Mouse (Mus musculus) gastrocnemius, postnatal 25 days (tissue): ENCODE results near the gene Ywhab. TPM values are rescaled to one million over a fixed set of nuclear protein-coding genes. Genes with fewer than 3 reads are reported as not detected.

ENCODE experiments used
- DNase-seq: peaks from one replicate; pipeline ENCODE4 v3.0.0; 2022
- total RNA-seq, 2 experiments: library from RNA; stranded (reverse); gene quantifications; 1 replicate in 1 of 2; 2 replicates in 1 of 2; pipeline ENCODE4 v1.2.3; 2021

The Ywhab gene
- total RNA-seq, 2 experiments from 2014 or later = 39.6 to 54.5 TPM

- no peak for DNase-seq
These were observed 14.5 kb downstream of the Ywhab start for GRCm38 (mm10) chr2:164009227-164009626.

DNA sequence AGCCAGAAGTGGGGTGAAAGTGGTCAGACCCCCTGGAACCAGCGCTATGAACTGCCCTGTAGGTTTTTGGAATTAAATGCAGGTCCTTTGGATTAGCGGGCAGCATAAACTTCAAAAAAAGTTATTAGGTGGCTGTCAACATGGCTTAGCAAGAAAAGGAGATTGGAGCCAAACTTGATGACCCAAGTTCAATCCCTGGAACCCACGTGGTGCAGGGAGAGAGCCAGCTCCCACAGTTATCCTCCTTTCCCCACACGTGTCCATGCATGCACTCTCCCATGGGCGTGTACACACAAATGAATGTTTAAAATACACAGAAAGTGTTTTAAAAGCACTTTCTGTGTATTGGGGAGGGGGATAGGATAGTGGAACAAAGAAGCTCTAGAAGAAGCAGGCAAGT lies 15.7 kb downstream of the Ywhab start:
- DNase-seq = no peak

DNA sequence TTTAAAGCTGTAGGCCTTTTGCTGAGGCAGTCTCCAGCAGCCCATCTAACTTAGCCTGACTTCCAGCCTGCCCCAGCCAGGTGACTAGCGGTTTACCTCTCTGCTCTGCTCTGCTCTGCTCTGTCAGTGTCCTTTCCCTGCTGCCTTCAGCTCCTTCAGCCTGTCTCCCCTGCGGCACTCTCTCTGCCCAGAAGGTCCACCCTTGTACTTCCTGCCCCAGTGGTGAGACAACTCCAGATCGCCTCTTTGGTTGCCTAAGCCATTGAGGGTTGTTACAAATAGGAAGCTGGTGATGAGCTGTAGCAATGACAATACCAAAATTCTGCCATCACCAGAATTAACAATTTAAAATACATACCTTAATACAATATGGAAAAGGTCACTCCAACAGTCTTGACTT lies 16.2 kb downstream of the Ywhab start:
- DNase-seq = no peak

DNA sequence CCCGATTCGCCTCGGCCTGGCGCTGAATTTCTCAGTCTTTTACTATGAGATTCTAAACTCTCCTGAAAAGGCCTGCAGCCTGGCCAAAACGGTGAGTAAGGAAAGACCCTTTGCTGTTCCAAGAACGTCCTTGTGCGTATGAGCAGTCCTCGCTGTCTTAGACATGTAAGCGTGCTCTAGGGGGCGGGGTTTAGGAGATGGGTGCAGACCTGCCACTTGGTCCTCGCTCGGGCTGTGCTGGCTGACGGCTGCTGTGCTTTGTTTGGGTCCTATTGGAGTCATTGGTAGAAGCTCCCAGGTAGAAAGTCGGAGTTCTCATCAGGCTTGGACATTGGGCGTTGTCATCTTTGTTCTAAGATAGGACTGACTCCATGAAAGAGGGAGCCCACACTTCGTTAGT lies 20.5 kb downstream of the Ywhab start:
- DNase-seq = no peak

GRCm38 (mm10) chr2:164018910-164019309 lies 24.1 kb downstream of the Ywhab start:
- DNase-seq = no peak

DNA sequence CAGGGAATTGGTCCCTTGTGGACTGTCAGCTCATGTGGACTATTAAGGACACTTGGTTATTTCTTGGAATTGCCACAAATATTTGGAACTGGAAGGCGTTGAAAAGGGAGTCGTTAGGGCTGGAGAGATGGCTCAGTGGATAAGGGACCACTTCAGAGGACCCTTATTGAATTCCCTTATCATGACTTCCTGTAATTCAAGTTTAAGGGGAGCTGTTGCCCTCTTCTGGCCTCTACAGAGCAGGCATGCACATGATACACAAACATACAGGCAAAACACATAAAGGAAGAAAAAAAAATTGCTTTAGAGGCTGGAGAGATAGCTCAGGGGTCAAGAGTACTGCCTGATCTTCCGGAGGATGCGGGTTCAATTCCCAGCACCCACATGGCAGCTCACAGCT lies 25.2 kb downstream of the Ywhab start:
- no peak for DNase-seq

- DNase-seq = no peak
These were observed 27.3 kb downstream of the Ywhab start for GRCm38 (mm10) chr2:164022104-164022503.

- DNase-seq = no peak
These were observed 30.4 kb downstream of the Ywhab start, which contains the start of gene Pabpc1l for GRCm38 (mm10) chr2:164025150-164025549. Gene Pabpc1l (plus strand): TSS chr2:164025450.

- DNase-seq = no peak
These were observed 36.4 kb downstream of the Ywhab start for GRCm38 (mm10) chr2:164031147-164031546.

DNA sequence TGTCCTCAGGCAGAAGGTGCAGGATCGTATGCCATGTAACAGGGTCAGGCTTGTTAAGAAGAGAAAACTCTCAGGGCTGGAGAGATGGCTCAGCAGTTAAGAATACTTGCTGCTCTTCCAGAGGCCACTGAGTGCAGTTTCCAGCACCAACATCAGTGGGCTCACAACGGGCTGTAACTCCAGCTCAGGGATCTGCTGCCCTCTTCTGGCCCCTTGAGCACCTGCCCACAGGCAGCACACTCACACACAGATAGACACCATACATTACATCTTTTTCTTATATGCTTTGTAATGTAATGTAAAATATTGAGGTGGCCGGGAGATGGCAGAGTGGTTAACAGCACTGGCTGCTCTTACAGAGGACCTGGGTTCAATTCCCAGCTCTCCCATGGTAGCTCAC lies 38.2 kb downstream of the Ywhab start:
- DNase-seq = no peak

GRCm38 (mm10) chr2:164036520-164037019 lies 41.8 kb downstream of the Ywhab start:
- no peak for DNase-seq

DNA sequence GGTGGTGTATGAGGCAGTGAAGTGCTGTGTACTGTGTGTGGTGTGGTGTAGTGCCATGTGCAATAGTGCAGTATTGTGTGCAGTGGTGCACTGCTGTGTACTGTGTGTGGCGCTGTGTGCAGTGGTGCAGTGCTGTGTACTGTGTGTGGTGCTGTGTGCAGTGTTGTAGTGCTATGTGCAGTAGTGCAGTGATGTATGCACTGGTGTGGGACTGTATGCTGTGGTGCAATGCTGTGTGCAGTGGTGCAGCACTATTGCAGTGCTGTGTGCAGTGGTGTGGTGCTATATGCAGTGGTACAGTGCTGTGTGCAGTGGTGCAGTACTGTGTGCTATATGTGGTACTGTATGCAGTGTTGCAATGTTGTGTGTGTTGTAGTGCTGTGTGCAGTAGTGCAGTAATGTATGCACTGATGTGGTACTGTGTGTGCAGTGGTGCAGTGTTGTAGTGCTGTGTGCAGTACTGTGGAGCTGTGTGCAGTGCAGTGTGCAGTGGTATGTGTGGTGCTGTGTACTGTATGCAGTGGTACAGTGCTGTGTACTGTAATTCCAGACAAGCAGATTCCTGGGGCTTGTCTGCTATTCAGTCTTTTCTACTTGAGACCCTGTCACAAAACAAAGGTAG lies 43.8 kb downstream of the Ywhab start:
- DNase-seq = no peak

DNA sequence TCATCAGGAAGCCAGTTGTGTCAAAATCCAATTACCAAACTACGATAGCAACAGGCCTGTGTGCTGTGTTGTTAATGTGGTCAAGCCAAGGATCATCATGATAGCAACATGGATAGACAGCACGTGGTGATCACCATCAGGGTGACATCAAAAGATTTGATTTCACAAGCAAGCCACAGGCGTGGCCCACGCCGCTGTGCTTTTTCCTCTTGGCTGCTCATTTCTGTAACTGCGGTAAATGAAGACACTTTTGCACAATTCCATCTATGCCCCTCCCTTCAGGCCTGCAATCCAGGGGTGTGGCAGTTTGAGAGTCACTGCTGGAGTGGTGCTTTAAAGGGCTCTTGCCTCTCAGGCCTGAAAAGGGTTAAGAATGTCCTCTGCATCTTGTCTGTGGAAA lies 46.2 kb downstream of the Ywhab start:
- no peak for DNase-seq

DNA sequence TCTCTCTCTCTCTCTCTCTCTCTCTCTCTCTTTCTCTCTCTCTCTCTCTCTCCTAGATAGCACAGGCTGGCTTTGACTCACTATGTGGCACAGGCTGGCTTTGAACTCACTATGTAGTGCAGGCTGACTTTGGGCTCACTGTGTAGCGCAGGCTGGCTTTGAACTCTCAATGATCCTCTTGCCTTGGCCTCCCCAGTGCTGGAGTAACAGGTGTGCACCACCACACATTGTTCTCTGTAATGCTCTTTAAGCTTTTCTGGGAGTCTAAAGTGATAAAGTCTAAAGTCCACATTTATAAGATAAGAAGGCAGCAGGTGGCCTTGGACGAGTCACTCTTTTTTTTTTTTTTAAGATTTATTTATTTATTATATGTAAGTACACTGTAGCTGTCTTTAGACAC lies 46.8 kb downstream of the Ywhab start:
- DNase-seq = no peak

DNA sequence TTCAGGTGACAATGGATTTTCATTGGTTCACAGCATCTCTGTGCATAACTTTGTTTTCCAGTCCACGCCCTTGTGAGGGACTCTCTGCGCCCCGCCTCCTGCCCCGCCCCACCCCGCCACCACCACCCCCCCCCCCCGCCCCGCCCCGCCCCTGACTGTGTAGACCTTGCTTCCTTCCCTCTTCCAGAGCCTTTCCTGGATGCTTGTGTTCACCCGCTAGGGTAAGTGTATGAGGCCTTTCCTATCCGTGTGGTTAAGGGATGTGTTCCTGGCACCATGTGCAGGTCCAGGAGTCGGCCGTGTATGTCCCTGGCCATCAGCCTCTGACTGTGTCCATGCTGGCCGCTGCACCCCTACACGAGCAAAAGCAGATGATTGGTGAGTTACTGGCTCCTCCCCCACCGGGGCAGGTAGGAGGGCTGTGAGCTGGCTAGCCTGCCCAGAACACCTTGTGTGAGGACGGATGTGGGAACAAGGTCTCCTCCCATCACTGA lies 52.5 kb downstream of the Ywhab start:
- DNase-seq = no peak

- DNase-seq = peak; percentile 22
These were observed 59.0 kb downstream of the Ywhab start for GRCm38 (mm10) chr2:164053767-164054166.

GRCm38 (mm10) chr2:164054671-164055070 lies 59.9 kb downstream of the Ywhab start:
- no peak for DNase-seq

DNA sequence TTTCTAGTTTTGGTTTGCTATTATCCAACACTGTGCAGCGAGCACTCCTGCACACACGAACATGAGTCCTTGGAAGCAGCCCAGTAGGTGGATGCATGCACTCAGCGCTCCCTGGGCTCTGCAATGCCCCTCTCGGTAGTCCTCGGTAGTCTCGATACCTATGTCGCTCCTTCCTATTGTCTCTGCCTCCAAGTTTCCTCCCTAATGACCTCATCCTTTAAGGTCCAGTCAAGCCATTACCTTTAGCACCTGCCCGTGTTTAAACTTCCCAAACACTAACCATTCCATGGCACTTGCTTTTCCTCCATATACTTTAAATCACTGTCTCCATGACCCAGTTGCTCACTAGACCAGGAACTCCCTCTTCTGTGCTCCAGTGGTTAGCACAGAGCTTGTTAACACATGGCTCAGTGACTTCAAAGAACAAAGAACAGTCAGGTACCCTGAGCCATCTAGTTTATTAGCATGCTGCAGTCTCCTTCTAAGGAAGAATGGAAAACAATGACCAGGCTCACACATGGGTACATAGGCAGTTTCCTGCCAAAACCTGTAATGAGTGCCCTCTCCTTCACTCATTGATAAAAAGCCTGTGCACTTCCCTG lies 65.0 kb downstream of the Ywhab start:
- DNase-seq = no peak

Other genes with a start within 250 kb of the Ywhab start
- gene Ada, start 244.7 kb upstream of the Ywhab start, total RNA-seq = 1 to 10 TPM in 1 of 2 experiments, under 1 TPM in 1; 0.20 to 1.0 TPM
- 1 to 10 TPM in 1 of 2 experiments, under 1 TPM in 1; 0.20 to 1.3 TPM for gene Ccn5, start 174.1 kb upstream of the Ywhab start, total RNA-seq
- not detected for gene Kcnk15, start 141.3 kb upstream of the Ywhab start, total RNA-seq
- 1 to 10 TPM in 1 of 2 experiments, under 1 TPM in 1; 0.86 to 2.0 TPM for gene Rims4, start 76.3 kb upstream of the Ywhab start, total RNA-seq
- 1 to 10 TPM in 1 of 2 experiments, not detected in 1; 1.5 TPM for gene Pabpc1l, start 30.5 kb downstream of the Ywhab start, total RNA-seq
- gene Stk4, start 75.4 kb downstream of the Ywhab start, total RNA-seq = 1 to 10 TPM; 7.7 to 8.8 TPM
- 10 to 100 TPM; 10.6 to 13.5 TPM for gene Tomm34, start 76.2 kb downstream of the Ywhab start, total RNA-seq
- 1 to 10 TPM in 1 of 2 experiments, under 1 TPM in 1; 0.90 to 1.4 TPM for gene Kcns1, start 176.2 kb downstream of the Ywhab start, total RNA-seq
- not detected for gene Wfdc5, start 187.8 kb downstream of the Ywhab start, total RNA-seq
- gene Wfdc12, start 195.6 kb downstream of the Ywhab start, total RNA-seq = not detected
- gene Wfdc15a, start 205.2 kb downstream of the Ywhab start, total RNA-seq = not detected
- gene Wfdc15b, start 226.7 kb downstream of the Ywhab start, total RNA-seq = not detected
- gene Svs2, start 243.5 kb downstream of the Ywhab start, total RNA-seq = not detected